Mouse (Mus musculus): ENCODE data around the gene Pex19. TPM values are rescaled to one million over a fixed set of nuclear protein-coding genes. Genes with fewer than 3 reads are reported as not detected.

Gene Pex19
- polyA plus RNA-seq, 1 experiment from 2014 or later = 132 TPM

- H3K27me3 ChIP-seq (replicated peaks; ENCODE audit: control insufficient read depth, insufficient read depth, low read length) = no peaks in the 10 kb centered on the region
- no peak overlapping the region for H3K4me2 ChIP-seq (replicated peaks; ENCODE audit: low read depth)
- H3K36me3 ChIP-seq (ENCODE audit: control insufficient read depth, insufficient read depth) = peaks cover 60% of the 10 kb centered on the region
- no peaks in the 10 kb centered on the region for H3K9me3 ChIP-seq (ENCODE audit: control insufficient read depth)
- no peak overlapping the region for H3K27ac ChIP-seq (ENCODE audit: low read depth, low read length)
- no peak overlapping the region for H3K9ac ChIP-seq (ENCODE audit: low read depth, low read length)
- no peak for ATAC-seq
- H3K4me1 ChIP-seq (replicated peaks; ENCODE audit: control insufficient read depth, insufficient read depth, low read length) = no peaks in the 10 kb centered on the region
- H3K4me3 ChIP-seq (ENCODE audit: low read depth, low read length) = no peak overlapping the region
- TF ChIP-seq CTCF (IDR thresholded peaks at IDR 0.05; ENCODE audit: low read depth) = no peak
These were observed 57.4 kb downstream of the Pex19 start for GRCm38 (mm10) chr1:172183915-172184314.

Other genes with a start within 250 kb of the Pex19 start
- not detected in 2 replicates for gene Gm10521, start 231.1 kb upstream of the Pex19 start, polyA plus RNA-seq (2015; fragmentation: Nextera tagmentation; extraction: Ambion mirVana)
- 0.26 and 0.42 TPM in 2 replicates for gene Slamf6, start 209.2 kb upstream of the Pex19 start, polyA plus RNA-seq (2015; fragmentation: Nextera tagmentation; extraction: Ambion mirVana)
- 2.8 and 3.3 TPM in 2 replicates for gene Vangl2, start 98.3 kb upstream of the Pex19 start, polyA plus RNA-seq (2015; fragmentation: Nextera tagmentation; extraction: Ambion mirVana)
- 0.05 TPM in 1 of 2 replicates, not detected in the other for gene Nhlh1, start 69.2 kb upstream of the Pex19 start, polyA plus RNA-seq (2015; fragmentation: Nextera tagmentation; extraction: Ambion mirVana)
- 133 and 139 TPM in 2 replicates for gene Copa, start 44.2 kb upstream of the Pex19 start, polyA plus RNA-seq (2015; fragmentation: Nextera tagmentation; extraction: Ambion mirVana)
- gene Ncstn, start 44.0 kb upstream of the Pex19 start, polyA plus RNA-seq (2015; fragmentation: Nextera tagmentation; extraction: Ambion mirVana) = 110 and 115 TPM in 2 replicates
- gene Dcaf8, start 21.3 kb downstream of the Pex19 start, polyA plus RNA-seq (2015; fragmentation: Nextera tagmentation; extraction: Ambion mirVana) = 48.6 and 50.8 TPM in 2 replicates
- 44.5 and 44.9 TPM in 2 replicates for gene Pea15a, start 80.0 kb downstream of the Pex19 start, polyA plus RNA-seq (2015; fragmentation: Nextera tagmentation; extraction: Ambion mirVana)
- gene Casq1, start 93.1 kb downstream of the Pex19 start, polyA plus RNA-seq (2015; fragmentation: Nextera tagmentation; extraction: Ambion mirVana) = 21.5 and 22.8 TPM in 2 replicates
- gene Atp1a4, start 131.7 kb downstream of the Pex19 start, polyA plus RNA-seq (2015; fragmentation: Nextera tagmentation; extraction: Ambion mirVana) = not detected in 2 replicates
- 17.7 and 17.8 TPM in 2 replicates for gene Igsf8, start 134.9 kb downstream of the Pex19 start, polyA plus RNA-seq (2015; fragmentation: Nextera tagmentation; extraction: Ambion mirVana)
- 1.9 and 2.8 TPM in 2 replicates for gene Atp1a2, start 171.3 kb downstream of the Pex19 start, polyA plus RNA-seq (2015; fragmentation: Nextera tagmentation; extraction: Ambion mirVana)
- 0.05 TPM in 1 of 2 replicates, not detected in the other for gene Kcnj9, start 202.6 kb downstream of the Pex19 start, polyA plus RNA-seq (2015; fragmentation: Nextera tagmentation; extraction: Ambion mirVana)
- gene Kcnj10, start 214.5 kb downstream of the Pex19 start, polyA plus RNA-seq (2015; fragmentation: Nextera tagmentation; extraction: Ambion mirVana) = 0.16 and 0.17 TPM in 2 replicates
- gene Pigm, start 249.8 kb downstream of the Pex19 start, polyA plus RNA-seq (2015; fragmentation: Nextera tagmentation; extraction: Ambion mirVana) = 4.3 and 4.4 TPM in 2 replicates

Measured in intestine, postnatal 0 days (tissue).